Mouse (Mus musculus) neutrophil, adult 5-6 weeks (primary cell): ENCODE data around the gene Slc17a8. TPM values are rescaled to one million over a fixed set of nuclear protein-coding genes. Genes with fewer than 3 reads are reported as not detected.

Experiments
- ATAC-seq: fragments of 151-379, 151-347 bp; 2 replicates; pipeline ENCODE4 v1.8.0; 2017; ENCODE audit warnings: mild to moderate bottlenecking, moderate TSS enrichment; ENCODE audit not compliant: insufficient number of reproducible peaks, poor library complexity, low FRiP score, severe bottlenecking; ENCODE audit errors: extremely low read depth
- total RNA-seq: library from RNA; stranded (forward); fragments of 200-1000 nt; gene quantifications from 2 replicates; pipeline ENCODE4 v1.2.3, GENCODE M21; 2017

Slc17a8 gene
- total RNA-seq, 1 experiment from 2014 or later = 0.12 TPM

- no peak for ATAC-seq
Measured at GRCm38 (mm10) chr10:89543867-89544266, 77.2 kb downstream of the Slc17a8 start.

- no peak for ATAC-seq
Measured at GRCm38 (mm10) chr10:89542321-89542720, 78.7 kb downstream of the Slc17a8 start.

GRCm38 (mm10) chr10:89532929-89533727 lies 87.9 kb downstream of the Slc17a8 start, which contains the start of gene Nr1h4:
TSS of gene Nr1h4 (minus strand) at chr10:89533585.
- ATAC-seq = no peak

- no peak for ATAC-seq
Measured at GRCm38 (mm10) chr10:89532451-89532850, 88.6 kb downstream of the Slc17a8 start.

- no peak for ATAC-seq
Measured at GRCm38 (mm10) chr10:89531976-89532375, 89.1 kb downstream of the Slc17a8 start.

GRCm38 (mm10) chr10:89531194-89531634 lies 89.8 kb downstream of the Slc17a8 start:
- no peak for ATAC-seq

GRCm38 (mm10) chr10:89527054-89527453 lies 94.0 kb downstream of the Slc17a8 start:
- no peak for ATAC-seq

GRCm38 (mm10) chr10:89525823-89526222 lies 95.2 kb downstream of the Slc17a8 start:
- ATAC-seq = no peak

Other genes with a start within 250 kb of the Slc17a8 start
- 0.47 and 1.4 TPM in 2 replicates for gene Gas2l3, start 177.3 kb downstream of the Slc17a8 start, total RNA-seq
- not detected in 2 replicates for gene Nr1h4, start 87.7 kb downstream of the Slc17a8 start, total RNA-seq
- 57.4 and 61.5 TPM in 2 replicates for gene Scyl2, start 65.0 kb upstream of the Slc17a8 start, total RNA-seq
- gene Actr6, start 111.0 kb upstream of the Slc17a8 start, total RNA-seq = 15.4 and 18.4 TPM in 2 replicates
- 57.1 and 59.6 TPM in 2 replicates for gene Uhrf1bp1l, start 123.7 kb upstream of the Slc17a8 start, total RNA-seq